8 mouse cellular contexts compared by ENCODE assay signal in the genomic region with DNA sequence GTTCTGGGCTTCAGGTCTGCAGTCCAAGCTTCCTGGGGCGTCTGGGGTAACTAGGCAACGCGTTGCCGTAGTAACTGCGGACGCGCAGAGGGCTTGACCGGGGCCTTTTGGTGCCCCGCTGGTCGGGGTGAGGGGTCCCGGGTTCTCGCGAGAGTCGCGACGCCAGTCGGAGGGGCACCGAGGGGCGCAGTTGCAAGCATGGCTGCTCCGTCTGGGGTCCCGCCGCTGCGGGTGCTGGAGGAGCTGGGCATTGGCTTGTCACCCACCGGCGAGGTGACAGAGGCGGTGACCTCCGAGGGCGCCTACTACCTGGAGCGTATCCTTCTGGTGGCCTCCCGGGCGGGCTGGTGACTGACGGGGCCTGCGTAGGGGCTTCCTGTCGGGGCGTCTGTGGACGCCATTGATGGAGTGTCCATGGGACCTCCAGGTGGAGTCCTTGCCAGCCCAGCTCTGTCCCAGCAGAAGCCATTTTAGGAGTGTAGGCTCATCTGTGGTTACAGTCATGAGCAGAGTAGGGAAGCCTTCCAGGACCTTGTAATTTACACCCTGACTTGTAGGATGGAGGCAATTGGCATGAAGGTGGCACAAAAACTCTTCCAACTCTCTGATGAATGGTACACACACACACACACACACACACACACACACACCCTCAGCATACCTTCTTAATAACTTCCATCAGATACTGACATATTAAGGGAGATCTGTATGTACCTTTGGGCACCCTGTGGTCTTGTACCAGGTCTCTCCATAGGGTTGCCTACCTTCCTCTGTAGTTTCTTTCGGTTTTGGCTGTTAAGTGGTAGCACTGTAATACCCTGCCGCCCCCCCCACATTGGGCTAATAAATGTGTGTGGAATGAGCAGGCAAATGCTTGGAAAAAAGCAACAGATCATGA. TPM values are rescaled to one million over a fixed set of nuclear protein-coding genes. Genes with fewer than 3 reads are reported as not detected.
DNase-seq lines count a peak whose midpoint lies in the region; ATAC-seq and TF ChIP-seq lines count a peak whose summit lies in the region.

A gene (plus strand): TSS at position 165 of the 898 bp plus-strand sequence.

- H3K27ac ChIP-seq in heart, embryonic 16.5 days (ENCODE audit: low read length) = no peak within 1 kb of the TSS
- H3K27ac ChIP-seq in stomach, postnatal 0 days (replicated peaks) = no peak within 1 kb of the TSS

- TF ChIP-seq EP300 in stomach, postnatal 0 days (optimal IDR thresholded peaks at IDR 0.05) = no peak

- WGBS in heart, embryonic 16.5 days = 8% methylated on average over 37 of the region's 38 CpGs
- 14% methylated on average over 36 of the region's 38 CpGs for WGBS in stomach, postnatal 0 days

- peak within 1 kb of the TSS; percentile 61 for H3K4me3 ChIP-seq in heart, embryonic 16.5 days (ENCODE audit: low read length)
- peak within 1 kb of the TSS; percentile 37 for H3K4me3 ChIP-seq in stomach, postnatal 0 days (ENCODE audit: low read depth, low read length)

- H3K36me3 ChIP-seq in heart, embryonic 16.5 days (ENCODE audit: control insufficient read depth, insufficient read depth) = no peaks in the 10 kb centered on the region
- H3K36me3 ChIP-seq in stomach, postnatal 0 days (ENCODE audit: control insufficient read depth, insufficient read depth, low read length) = no peaks in the 10 kb centered on the region

- H3K4me2 ChIP-seq in heart, embryonic 16.5 days (ENCODE audit: low read depth, low read length) = peak within 1 kb of the TSS; percentile 70
- H3K4me2 ChIP-seq in stomach, postnatal 0 days (replicated peaks; ENCODE audit: low read depth) = peak within 1 kb of the TSS; percentile 68

- no peaks in the 10 kb centered on the region for H3K9me3 ChIP-seq in heart, embryonic 16.5 days (replicated peaks; ENCODE audit: control insufficient read depth, low read length)
- H3K9me3 ChIP-seq in stomach, postnatal 0 days (ENCODE audit: control insufficient read depth, low read length) = no peaks in the 10 kb centered on the region

- H3K4me1 ChIP-seq in heart, embryonic 16.5 days (ENCODE audit: control insufficient read depth, insufficient read depth, low read length) = no peaks in the 10 kb centered on the region; the same call in 1 of the 2 replicates
- H3K4me1 ChIP-seq in stomach, postnatal 0 days (replicated peaks; ENCODE audit: control insufficient read depth, insufficient read depth) = 0 out of 2 replicates have a peak, but pooled peaks cover 3% of the 10 kb centered on the region

- peak; percentile 52; the same call in 1 of the 2 replicates for ATAC-seq in heart, embryonic 16.5 days (replicated peaks; ENCODE audit: extremely low read depth, insufficient read depth, low FRiP score)
- ATAC-seq in stomach, postnatal 0 days (ENCODE audit: low FRiP score, low TSS enrichment) = peak; percentile 24; the same call in 1 of the 2 replicates

- peak; percentile 54 to 58 for DNase-seq in layer of hippocampus, postnatal 10 days (ENCODE audit: low spot score in 2 of 2)
- no peak for DNase-seq in layer of hippocampus, adult 11-12 months (ENCODE audit: low spot score)
- peak; percentile 7 to 8 for DNase-seq in cerebellum, postnatal 36 days
- peak; percentile 72 to 82 for DNase-seq in kidney, postnatal 4 days
- peak; percentile 8 to 43 for DNase-seq in lung, postnatal 4 days
- peak; percentile 21 for DNase-seq in stomach, postnatal 0 days (ENCODE audit: low spot score)
- DNase-seq in urinary bladder, postnatal 36 days (ENCODE audit: low spot score in 2 of 2) = no peak

- peak within 1 kb of the TSS; percentile 45 for H3K9ac ChIP-seq in heart, embryonic 16.5 days (ENCODE audit: low read length)
- H3K9ac ChIP-seq in stomach, postnatal 0 days (ENCODE audit: low read length) = no peak within 1 kb of the TSS

- TF ChIP-seq CTCF in stomach, postnatal 0 days (IDR thresholded peaks at IDR 0.05; ENCODE audit: low read depth) = no peak

- H3K27me3 ChIP-seq in heart, embryonic 16.5 days (ENCODE audit: control insufficient read depth, insufficient read depth, low read length) = no peaks in the 10 kb centered on the region
- no peaks in the 10 kb centered on the region for H3K27me3 ChIP-seq in stomach, postnatal 0 days (ENCODE audit: control insufficient read depth, insufficient read depth, low read length)

RNA-seq across cellular contexts. Expression of the gene that starts here (rescaled TPM):
- total RNA-seq in layer of hippocampus, postnatal 10 days (2021) = 1 to 10 TPM; 1.5 to 2.3 TPM
- polyA plus RNA-seq in heart, embryonic 16.5 days (2015; fragmentation: Nextera tagmentation; extraction: Ambion mirVana) = 0.41 and 0.67 TPM in 2 replicates
- polyA plus RNA-seq in stomach, postnatal 0 days (2015; fragmentation: Nextera tagmentation; extraction: Ambion mirVana) = 0.06 and 0.07 TPM in 2 replicates

Comparison
In these comparisons a context has a peak if more than half of its experiments do, and no peak if none do; other contexts are left out.
1. DNase-seq: peak in layer of hippocampus, postnatal 10 days (2 of 2), cerebellum, postnatal 36 days (2 of 2), kidney, postnatal 4 days (2 of 2) and lung, postnatal 4 days (2 of 2); none in layer of hippocampus, adult 11-12 months (single experiment) and urinary bladder, postnatal 36 days (0 of 2).
2. Peak in ATAC-seq, H3K4me3 ChIP-seq, H3K9ac ChIP-seq and H3K4me2 ChIP-seq in heart, embryonic 16.5 days; RNA of the gene not detected or under 1 TPM.
3. Peak in DNase-seq, ATAC-seq, H3K4me3 ChIP-seq and H3K4me2 ChIP-seq in stomach, postnatal 0 days; RNA of the gene not detected or under 1 TPM.